Mouse (Mus musculus): ENCODE results near the gene Ago4. TPM values are rescaled to one million over a fixed set of nuclear protein-coding genes. Genes with fewer than 3 reads are reported as not detected.

Gene Ago4
- polyA plus RNA-seq, 1 experiment from 2014 or later = 7.1 TPM

DNA sequence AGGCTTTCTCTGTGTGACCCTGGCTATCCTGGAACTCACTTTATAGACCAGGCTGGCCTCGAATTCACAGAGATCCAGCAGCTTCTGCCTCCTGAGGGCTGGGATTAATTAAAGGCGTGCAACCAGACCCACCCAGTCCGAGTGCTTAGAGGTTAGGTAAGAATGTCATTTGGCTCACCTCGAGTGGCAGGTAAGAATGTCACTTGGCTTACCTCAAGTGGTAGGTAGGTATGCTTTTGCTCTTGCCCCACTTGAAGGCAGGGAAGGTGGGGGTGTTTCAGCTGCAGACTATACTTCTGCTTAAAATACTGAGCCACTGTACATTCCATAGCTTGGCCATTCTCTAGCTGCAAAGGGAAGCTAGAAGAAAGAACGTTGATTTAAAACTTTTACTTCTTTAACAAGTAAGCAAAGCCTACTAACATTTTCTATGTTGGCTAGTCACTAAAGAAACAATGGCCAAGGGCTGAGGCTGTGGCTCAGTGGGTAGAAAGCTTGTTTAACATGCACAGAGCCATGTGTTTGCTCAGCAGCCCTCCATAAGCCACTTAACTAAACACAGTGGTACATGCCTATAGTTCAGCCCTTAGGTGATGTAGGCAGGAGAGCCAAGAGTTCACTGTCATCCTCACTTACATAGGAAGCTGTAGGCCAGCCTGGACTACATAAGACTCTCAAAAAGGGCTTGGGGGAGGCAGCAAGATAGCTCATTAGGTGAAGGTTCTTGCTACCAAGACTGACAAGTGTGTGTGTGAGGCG lies 20.8 kb downstream of the Ago4 start:
- Histone ChIP-seq H3K9me3 (replicated peaks) (no peaks in the 10 kb centered on the region), H3K9ac (replicated peaks) (no peak overlapping the region), H3K4me1 (no peaks in the 10 kb centered on the region), H3K27ac (replicated peaks) (no peak overlapping the region), H3K36me3 (peaks cover 73% of the 10 kb centered on the region), H3K4me2 (no peak overlapping the region), H3K4me3 (replicated peaks) (no peak overlapping the region), H3K27me3 (replicated peaks) (no peaks in the 10 kb centered on the region)
- WGBS = 93% methylated on average over 6 of the region's 6 CpGs
- no peak for ATAC-seq (ENCODE audit: low FRiP score)

- Histone ChIP-seq H3K4me2 (no peak overlapping the region), H3K9ac (replicated peaks) (no peak overlapping the region), H3K4me3 (replicated peaks) (no peak overlapping the region), H3K27me3 (replicated peaks) (no peaks in the 10 kb centered on the region), H3K9me3 (replicated peaks) (no peaks in the 10 kb centered on the region), H3K36me3 (peaks cover 75% of the 10 kb centered on the region), H3K4me1 (no peaks in the 10 kb centered on the region), H3K27ac (replicated peaks) (no peak overlapping the region)
- WGBS = 93% methylated on average over 5 of the region's 5 CpGs
- no peak for ATAC-seq (ENCODE audit: low FRiP score)
Observed at GRCm38 (mm10) chr4:126511013-126511412, 22.3 kb downstream of the Ago4 start.

DNA sequence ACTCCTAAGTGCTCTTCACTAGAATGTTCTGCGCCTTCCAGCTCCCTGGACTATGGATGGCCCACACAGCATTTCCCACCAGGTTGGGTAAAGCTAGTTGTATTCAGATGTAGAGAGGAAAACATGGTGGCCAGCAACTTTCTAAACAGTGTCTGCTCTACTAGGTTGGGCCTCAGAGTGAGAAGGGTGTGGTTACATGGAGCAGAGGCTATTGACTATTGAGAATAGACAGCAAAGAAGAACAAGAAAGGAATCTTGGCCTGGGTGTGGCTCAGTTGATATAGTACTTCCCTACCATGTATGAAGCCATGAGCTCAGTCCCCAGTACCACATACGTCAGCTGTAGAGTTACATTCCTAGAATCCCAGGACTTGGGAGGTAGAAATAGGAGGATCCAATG lies 24.2 kb downstream of the Ago4 start:
- Histone ChIP-seq H3K9ac (replicated peaks) (no peak overlapping the region), H3K4me2 (no peak overlapping the region), H3K27me3 (replicated peaks) (no peaks in the 10 kb centered on the region), H3K4me3 (replicated peaks) (no peak overlapping the region), H3K27ac (replicated peaks) (no peak overlapping the region), H3K9me3 (replicated peaks) (no peaks in the 10 kb centered on the region), H3K4me1 (no peaks in the 10 kb centered on the region), H3K36me3 (peaks cover 72% of the 10 kb centered on the region)
- ATAC-seq (ENCODE audit: low FRiP score) = no peak
- WGBS = 98% methylated on average over 2 of the region's 2 CpGs

- Histone ChIP-seq H3K4me2 (no peak overlapping the region), H3K27ac (replicated peaks) (no peak overlapping the region), H3K27me3 (replicated peaks) (no peaks in the 10 kb centered on the region), H3K4me3 (replicated peaks) (no peak overlapping the region), H3K4me1 (no peaks in the 10 kb centered on the region), H3K9ac (replicated peaks) (no peak overlapping the region), H3K36me3 (peaks cover 75% of the 10 kb centered on the region), H3K9me3 (replicated peaks) (no peaks in the 10 kb centered on the region)
- no peak for ATAC-seq (ENCODE audit: low FRiP score)
- 75% methylated on average over 14 of the region's 14 CpGs for WGBS
Observed at GRCm38 (mm10) chr4:126508110-126508899, 25.0 kb downstream of the Ago4 start.

DNA sequence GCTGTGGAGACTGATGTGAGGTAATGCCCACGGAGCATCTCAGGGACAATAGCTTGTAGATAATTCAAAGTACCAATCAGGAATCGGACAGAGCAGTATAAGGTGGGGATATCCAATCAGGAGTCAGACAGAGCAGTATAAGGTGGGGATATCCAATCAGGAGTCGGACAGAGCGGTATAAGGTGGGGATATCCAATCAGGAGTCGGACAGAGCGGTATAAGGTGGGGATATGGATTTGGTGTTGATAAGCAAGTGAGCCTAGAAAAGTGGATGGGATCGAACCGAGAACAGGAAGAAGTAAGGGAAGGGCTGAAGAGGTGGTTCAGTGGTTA lies 30.3 kb downstream of the Ago4 start:
- Histone ChIP-seq H3K27ac (replicated peaks) (no peak overlapping the region), H3K4me3 (replicated peaks) (no peak overlapping the region), H3K4me2 (no peak overlapping the region), H3K9me3 (replicated peaks) (no peaks in the 10 kb centered on the region), H3K36me3 (peaks cover 47% of the 10 kb centered on the region), H3K27me3 (replicated peaks) (no peaks in the 10 kb centered on the region), H3K9ac (replicated peaks) (no peak overlapping the region), H3K4me1 (no peaks in the 10 kb centered on the region)
- WGBS = 67% methylated on average over 8 of the region's 8 CpGs
- ATAC-seq (ENCODE audit: low FRiP score) = no peak

DNA sequence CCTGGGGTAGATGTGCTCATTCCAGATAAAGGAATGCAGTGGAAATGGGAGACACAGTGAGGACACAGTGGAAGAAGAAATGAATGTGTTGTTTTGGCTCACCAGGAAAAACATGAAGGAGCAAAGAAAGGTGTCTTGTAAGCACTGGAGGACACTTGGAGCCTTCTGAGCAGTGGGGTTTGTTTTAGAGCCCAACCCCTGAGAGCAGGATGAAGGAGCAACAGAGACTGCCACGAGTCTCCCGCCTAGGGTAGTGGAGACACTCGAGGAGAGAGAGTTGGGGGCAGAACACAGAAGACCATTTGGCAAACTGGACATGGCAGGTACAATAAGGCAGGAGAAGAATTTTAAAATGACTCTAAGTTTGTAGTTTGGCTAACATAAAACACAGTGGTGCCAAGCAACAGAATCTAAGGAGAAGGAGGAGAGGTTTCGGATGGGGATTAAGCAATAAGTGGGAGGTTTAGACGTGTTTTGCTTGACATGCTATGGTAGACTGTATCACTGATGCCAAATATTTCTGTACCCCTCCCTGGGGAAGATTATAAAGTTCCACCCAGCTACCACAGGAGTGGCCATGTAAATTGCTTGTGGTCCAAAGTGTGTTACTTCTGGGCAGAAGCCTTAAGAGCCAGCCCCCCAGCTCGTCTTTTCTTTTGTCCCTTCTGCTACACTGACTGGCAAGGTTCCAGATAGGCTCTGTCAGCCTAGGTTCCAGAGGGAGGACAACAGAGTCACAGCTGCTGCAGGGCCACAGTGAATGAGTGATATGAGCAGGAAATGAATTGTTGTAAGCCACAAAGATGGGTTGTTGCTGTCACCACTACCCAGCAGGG lies 30.9 kb downstream of the Ago4 start:
- no peak for ATAC-seq (ENCODE audit: low FRiP score)
- H3K27me3 ChIP-seq (replicated peaks) = no peaks in the 10 kb centered on the region
- H3K4me1 ChIP-seq = no peaks in the 10 kb centered on the region
- H3K36me3 ChIP-seq = peaks cover 47% of the 10 kb centered on the region
- no peaks in the 10 kb centered on the region for H3K9me3 ChIP-seq (replicated peaks)
- WGBS = 72% methylated on average over 6 of the region's 6 CpGs
- no peak overlapping the region for H3K9ac ChIP-seq (replicated peaks)
- no peak overlapping the region for H3K27ac ChIP-seq (replicated peaks)
- no peak overlapping the region for H3K4me3 ChIP-seq (replicated peaks)
- no peak overlapping the region for H3K4me2 ChIP-seq

- Histone ChIP-seq H3K4me3 (replicated peaks) (no peak overlapping the region), H3K27me3 (replicated peaks) (no peaks in the 10 kb centered on the region), H3K9ac (replicated peaks) (no peak overlapping the region), H3K36me3 (peaks cover 42% of the 10 kb centered on the region), H3K27ac (replicated peaks) (no peak overlapping the region), H3K4me2 (no peak overlapping the region), H3K4me1 (no peaks in the 10 kb centered on the region), H3K9me3 (replicated peaks) (no peaks in the 10 kb centered on the region)
- 91% methylated on average over 1 of the region's 1 CpGs for WGBS
- ATAC-seq (ENCODE audit: low FRiP score) = no peak
Observed at GRCm38 (mm10) chr4:126498601-126499000, 34.7 kb downstream of the Ago4 start.

GRCm38 (mm10) chr4:126496963-126497362 lies 36.3 kb downstream of the Ago4 start:
- Histone ChIP-seq H3K4me2 (no peak overlapping the region), H3K9ac (replicated peaks) (no peak overlapping the region), H3K4me3 (replicated peaks) (no peak overlapping the region), H3K4me1 (no peaks in the 10 kb centered on the region), H3K36me3 (peaks cover 44% of the 10 kb centered on the region), H3K27ac (replicated peaks) (no peak overlapping the region), H3K27me3 (replicated peaks) (no peaks in the 10 kb centered on the region), H3K9me3 (replicated peaks) (no peaks in the 10 kb centered on the region)
- WGBS = 89% methylated on average over 2 of the region's 2 CpGs
- no peak for ATAC-seq (ENCODE audit: low FRiP score)

GRCm38 (mm10) chr4:126495942-126496790 lies 37.1 kb downstream of the Ago4 start:
- no peak overlapping the region for H3K4me3 ChIP-seq (replicated peaks)
- ATAC-seq (ENCODE audit: low FRiP score) = no peak
- H3K36me3 ChIP-seq = peaks cover 51% of the 10 kb centered on the region
- 85% methylated on average over 5 of the region's 5 CpGs for WGBS
- no peak overlapping the region for H3K9ac ChIP-seq (replicated peaks)
- no peaks in the 10 kb centered on the region for H3K4me1 ChIP-seq
- no peaks in the 10 kb centered on the region for H3K27me3 ChIP-seq (replicated peaks)
- H3K27ac ChIP-seq (replicated peaks) = no peak overlapping the region
- no peak overlapping the region for H3K4me2 ChIP-seq
- H3K9me3 ChIP-seq (replicated peaks) = no peaks in the 10 kb centered on the region

GRCm38 (mm10) chr4:126495453-126495852 lies 37.8 kb downstream of the Ago4 start:
- H3K36me3 ChIP-seq = peaks cover 58% of the 10 kb centered on the region
- no peak overlapping the region for H3K27ac ChIP-seq (replicated peaks)
- no peak overlapping the region for H3K4me2 ChIP-seq
- H3K9ac ChIP-seq (replicated peaks) = no peak overlapping the region
- no peak for ATAC-seq (ENCODE audit: low FRiP score)
- no peak overlapping the region for H3K4me3 ChIP-seq (replicated peaks)
- H3K9me3 ChIP-seq (replicated peaks) = no peaks in the 10 kb centered on the region
- no peaks in the 10 kb centered on the region for H3K4me1 ChIP-seq
- no peaks in the 10 kb centered on the region for H3K27me3 ChIP-seq (replicated peaks)
- WGBS = 71% methylated on average over 5 of the region's 5 CpGs

DNA sequence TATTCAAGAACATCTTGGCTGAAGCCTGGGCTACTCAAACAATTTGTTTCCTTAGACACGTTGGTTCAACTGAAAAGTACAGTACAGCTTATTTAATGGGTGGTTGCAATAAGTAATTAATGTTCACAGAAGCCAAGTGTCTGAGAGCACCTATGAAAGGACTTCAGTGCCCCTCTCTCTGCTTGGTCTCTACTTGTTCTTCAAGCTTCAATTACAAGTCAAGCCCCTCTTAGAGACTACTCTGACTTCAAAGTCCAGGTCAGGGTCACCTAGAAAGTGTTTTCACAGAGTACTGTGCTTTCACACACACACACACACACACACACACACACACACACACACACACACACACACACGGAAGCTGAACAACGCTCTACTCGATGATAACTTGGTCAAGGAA lies 39.9 kb downstream of the Ago4 start:
- ATAC-seq (ENCODE audit: low FRiP score) = no peak
- no peaks in the 10 kb centered on the region for H3K9me3 ChIP-seq (replicated peaks)
- H3K4me2 ChIP-seq = no peak overlapping the region
- no peak overlapping the region for H3K4me3 ChIP-seq (replicated peaks)
- WGBS = 92% methylated on average over 4 of the region's 4 CpGs
- H3K4me1 ChIP-seq = no peaks in the 10 kb centered on the region
- H3K9ac ChIP-seq (replicated peaks) = no peak overlapping the region
- H3K27me3 ChIP-seq (replicated peaks) = no peaks in the 10 kb centered on the region
- H3K36me3 ChIP-seq = peaks cover 62% of the 10 kb centered on the region
- H3K27ac ChIP-seq (replicated peaks) = no peak overlapping the region
